Mouse (Mus musculus) WW6 (cell line): ENCODE measurements around the gene Chchd3.

Source experiments
- DNase-seq: peaks from one replicate; pipeline ENCODE4 v3.0.0-alpha.2; 2013; ENCODE audit warnings: low read depth, low spot score

The Chchd3 gene

GRCm38 (mm10) chr6:33059735-33060576 is at the start of gene Chchd3:
Gene Chchd3, minus strand, starts transcription at chr6:33060260.
- peak; percentile 94 for DNase-seq

- DNase-seq = no peak
Measured at GRCm38 (mm10) chr6:33104661-33105060, 44.6 kb upstream of the Chchd3 start.

- DNase-seq = no peak
Measured at GRCm38 (mm10) chr6:33098903-33099302, 38.8 kb upstream of the Chchd3 start.

GRCm38 (mm10) chr6:33094671-33095233 is 34.7 kb upstream of the Chchd3 start:
- no peak for DNase-seq

GRCm38 (mm10) chr6:33080186-33080585 is 20.1 kb upstream of the Chchd3 start:
- DNase-seq = no peak

- DNase-seq = no peak
Measured at GRCm38 (mm10) chr6:33078260-33078936, 18.3 kb upstream of the Chchd3 start.

GRCm38 (mm10) chr6:33066462-33066861 is 6.4 kb upstream of the Chchd3 start:
- DNase-seq = no peak

GRCm38 (mm10) chr6:33059276-33059675 is 784 bp downstream of the Chchd3 start:
- DNase-seq = no peak

- no peak for DNase-seq
Measured at GRCm38 (mm10) chr6:33056392-33056791, 3.7 kb downstream of the Chchd3 start.

GRCm38 (mm10) chr6:33055663-33056062 is 4.4 kb downstream of the Chchd3 start:
- DNase-seq = no peak

- DNase-seq = no peak
Measured at GRCm38 (mm10) chr6:33054946-33055345, 5.1 kb downstream of the Chchd3 start.

- DNase-seq = no peak
Measured at GRCm38 (mm10) chr6:33051642-33052041, 8.4 kb downstream of the Chchd3 start.

GRCm38 (mm10) chr6:33049705-33050420 is 10.2 kb downstream of the Chchd3 start:
- no peak for DNase-seq

- DNase-seq = no peak
Measured at GRCm38 (mm10) chr6:33043480-33043879, 16.6 kb downstream of the Chchd3 start.

- no peak for DNase-seq
Measured at GRCm38 (mm10) chr6:33042880-33043279, 17.2 kb downstream of the Chchd3 start.

GRCm38 (mm10) chr6:33041978-33042377 is 18.1 kb downstream of the Chchd3 start:
- DNase-seq = no peak

- DNase-seq = no peak
Measured at GRCm38 (mm10) chr6:33040360-33041090, 19.5 kb downstream of the Chchd3 start.

- no peak for DNase-seq
Measured at GRCm38 (mm10) chr6:33032543-33032942, 27.5 kb downstream of the Chchd3 start.

GRCm38 (mm10) chr6:33031631-33032030 is 28.4 kb downstream of the Chchd3 start:
- no peak for DNase-seq

GRCm38 (mm10) chr6:33028296-33028695 is 31.8 kb downstream of the Chchd3 start:
- no peak for DNase-seq

- DNase-seq = no peak
Measured at GRCm38 (mm10) chr6:33025041-33025440, 35.0 kb downstream of the Chchd3 start.
